Mouse (Mus musculus): ENCODE measurements around the gene Olfr888.

GRCm38 (mm10) chr9:38083772-38084171 is 24.2 kb upstream of the Olfr888 start, which contains the start of gene Olfr887:
- no peak for TF ChIP-seq EP300 (IDR thresholded peaks at IDR 0.05; ENCODE audit: insufficient read depth, low read depth, low read length)
- no peak for TF ChIP-seq CTCF (IDR thresholded peaks at IDR 0.05)
